Mouse (Mus musculus): Measurements from ENCODE around the gene Btnl9. TPM values are rescaled to one million over a fixed set of nuclear protein-coding genes. Genes with fewer than 3 reads are reported as not detected.
"Not testable (repeated sequence)": the region's sequence is repeated elsewhere in the genome, so short reads cannot be mapped to it uniquely, and the experiment has no call there.

Btnl9 gene
- polyA plus RNA-seq, 1 experiment: 4.9 TPM

- Histone ChIP-seq H3K4me3 (replicated peaks; ENCODE audit: control insufficient read depth, low read depth, low read length) (no peak overlapping the region), H3K4me1 (ENCODE audit: control insufficient read depth, insufficient read depth, low read length) (peaks cover 1% of the 10 kb centered on the region; the same call in 1 of the 2 replicates), H3K27ac (ENCODE audit: control insufficient read depth, insufficient read depth, low read depth, low read length, poor library complexity) (no peak overlapping the region)
- TF ChIP-seq POLR2A (IDR thresholded peaks at IDR 0.05; ENCODE audit: borderline replicate concordance, control insufficient read depth, low read depth, low read length): no peak
- TF ChIP-seq CTCF (IDR thresholded peaks at IDR 0.05; ENCODE audit: control insufficient read depth, insufficient read depth, low read length): no peak
- WGBS: 74% methylated on average over 6 of the region's 6 CpGs
Observed at GRCm38 (mm10) chr11:49205080-49205590, 18.2 kb upstream of the Btnl9 start.

GRCm38 (mm10) chr11:49203771-49204497 is 17.0 kb upstream of the Btnl9 start:
- H3K4me1 ChIP-seq (ENCODE audit: control insufficient read depth, insufficient read depth, low read length): peaks cover 1% of the 10 kb centered on the region; the same call in 1 of the 2 replicates
- peak overlapping the region; percentile 98 for H3K4me3 ChIP-seq (replicated peaks; ENCODE audit: control insufficient read depth, low read depth, low read length)
- under 1% methylated on average over 24 of the region's 24 CpGs for WGBS
- no peak for TF ChIP-seq POLR2A (IDR thresholded peaks at IDR 0.05; ENCODE audit: borderline replicate concordance, control insufficient read depth, low read depth, low read length)
- no peak for TF ChIP-seq CTCF (IDR thresholded peaks at IDR 0.05; ENCODE audit: control insufficient read depth, insufficient read depth, low read length)
- peak overlapping the region; percentile 99 for H3K27ac ChIP-seq (ENCODE audit: control insufficient read depth, insufficient read depth, low read depth, low read length, poor library complexity)

- 0% methylated on average over 45 of the region's 47 CpGs for WGBS
- Histone ChIP-seq H3K4me3 (replicated peaks; ENCODE audit: control insufficient read depth, low read depth, low read length) (peak within 1 kb of the TSS; percentile 98), H3K27ac (ENCODE audit: control insufficient read depth, insufficient read depth, low read depth, low read length, poor library complexity) (peak within 1 kb of the TSS; percentile 99), H3K4me1 (ENCODE audit: control insufficient read depth, insufficient read depth, low read length) (no peaks in the 10 kb centered on the region; the same call in 1 of the 2 replicates)
- TF ChIP-seq POLR2A (IDR thresholded peaks at IDR 0.05; ENCODE audit: borderline replicate concordance, control insufficient read depth, low read depth, low read length) (peak; percentile 80; the same call in 1 of the 2 replicates), CTCF (IDR thresholded peaks at IDR 0.05; ENCODE audit: control insufficient read depth, insufficient read depth, low read length) (no peak)
Observed at GRCm38 (mm10) chr11:49203129-49203768, 16.3 kb upstream of the Btnl9 start, which contains the start of gene Zfp62. Gene Zfp62, plus strand, starts transcription at chr11:49203292.

GRCm38 (mm10) chr11:49202523-49203061 is 15.6 kb upstream of the Btnl9 start:
- Histone ChIP-seq H3K4me1 (ENCODE audit: control insufficient read depth, insufficient read depth, low read length) (no peaks in the 10 kb centered on the region; the same call in 1 of the 2 replicates), H3K27ac (ENCODE audit: control insufficient read depth, insufficient read depth, low read depth, low read length, poor library complexity) (peak overlapping the region; percentile 99), H3K4me3 (replicated peaks; ENCODE audit: control insufficient read depth, low read depth, low read length) (peak overlapping the region; percentile 98)
- WGBS: under 1% methylated on average over 10 of the region's 10 CpGs
- TF ChIP-seq POLR2A (IDR thresholded peaks at IDR 0.05; ENCODE audit: borderline replicate concordance, control insufficient read depth, low read depth, low read length) (no peak), CTCF (IDR thresholded peaks at IDR 0.05; ENCODE audit: control insufficient read depth, insufficient read depth, low read length) (no peak)

GRCm38 (mm10) chr11:49202071-49202470 is 15.1 kb upstream of the Btnl9 start:
- WGBS: 32% methylated on average over 2 of the region's 2 CpGs
- Histone ChIP-seq H3K4me1 (ENCODE audit: control insufficient read depth, insufficient read depth, low read length) (no peaks in the 10 kb centered on the region; the same call in 1 of the 2 replicates), H3K4me3 (replicated peaks; ENCODE audit: control insufficient read depth, low read depth, low read length) (peak overlapping the region; percentile 4), H3K27ac (ENCODE audit: control insufficient read depth, insufficient read depth, low read depth, low read length, poor library complexity) (no peak overlapping the region)
- TF ChIP-seq POLR2A (IDR thresholded peaks at IDR 0.05; ENCODE audit: borderline replicate concordance, control insufficient read depth, low read depth, low read length) (no peak), CTCF (IDR thresholded peaks at IDR 0.05; ENCODE audit: control insufficient read depth, insufficient read depth, low read length) (no peak)

- TF ChIP-seq POLR2A (IDR thresholded peaks at IDR 0.05; ENCODE audit: borderline replicate concordance, control insufficient read depth, low read depth, low read length) (no peak), CTCF (IDR thresholded peaks at IDR 0.05; ENCODE audit: control insufficient read depth, insufficient read depth, low read length) (no peak)
- Histone ChIP-seq H3K27ac (ENCODE audit: control insufficient read depth, insufficient read depth, low read depth, low read length, poor library complexity) (no peak overlapping the region), H3K4me1 (ENCODE audit: control insufficient read depth, insufficient read depth, low read length) (no peaks in the 10 kb centered on the region; the same call in 1 of the 2 replicates), H3K4me3 (replicated peaks; ENCODE audit: control insufficient read depth, low read depth, low read length) (no peak overlapping the region)
Observed at GRCm38 (mm10) chr11:49201142-49201541, 14.2 kb upstream of the Btnl9 start.

GRCm38 (mm10) chr11:49200666-49201065 is 13.7 kb upstream of the Btnl9 start:
- Histone ChIP-seq H3K27ac (ENCODE audit: control insufficient read depth, insufficient read depth, low read depth, low read length, poor library complexity) (no peak overlapping the region), H3K4me1 (ENCODE audit: control insufficient read depth, insufficient read depth, low read length) (no peaks in the 10 kb centered on the region; the same call in 1 of the 2 replicates), H3K4me3 (replicated peaks; ENCODE audit: control insufficient read depth, low read depth, low read length) (no peak overlapping the region)
- TF ChIP-seq POLR2A (IDR thresholded peaks at IDR 0.05; ENCODE audit: borderline replicate concordance, control insufficient read depth, low read depth, low read length) (no peak), CTCF (IDR thresholded peaks at IDR 0.05; ENCODE audit: control insufficient read depth, insufficient read depth, low read length) (no peak)

- H3K4me1 ChIP-seq (ENCODE audit: control insufficient read depth, insufficient read depth, low read length): no peaks in the 10 kb centered on the region; the same call in 1 of the 2 replicates
- 32% methylated on average over 7 of the region's 7 CpGs for WGBS
- no peak overlapping the region for H3K27ac ChIP-seq (ENCODE audit: control insufficient read depth, insufficient read depth, low read depth, low read length, poor library complexity)
- H3K4me3 ChIP-seq (replicated peaks; ENCODE audit: control insufficient read depth, low read depth, low read length): no peak overlapping the region
- TF ChIP-seq POLR2A (IDR thresholded peaks at IDR 0.05; ENCODE audit: borderline replicate concordance, control insufficient read depth, low read depth, low read length): no peak
- TF ChIP-seq CTCF (IDR thresholded peaks at IDR 0.05; ENCODE audit: control insufficient read depth, insufficient read depth, low read length): no peak
Observed at GRCm38 (mm10) chr11:49195819-49196322, 8.9 kb upstream of the Btnl9 start.

- not testable (repeated sequence) for H3K4me1 ChIP-seq (ENCODE audit: control insufficient read depth, insufficient read depth, low read length); H3K27ac ChIP-seq (ENCODE audit: control insufficient read depth, insufficient read depth, low read depth, low read length, poor library complexity); H3K4me3 ChIP-seq (replicated peaks; ENCODE audit: control insufficient read depth, low read depth, low read length)
- whole genome bisulfite sequencing: 85% methylated on average over 9 of the region's 9 CpGs
Observed at GRCm38 (mm10) chr11:49194771-49195170, 7.8 kb upstream of the Btnl9 start.

All from bone marrow, adult 2 months (tissue).